Mouse (Mus musculus): Measurements from ENCODE around the gene Ppp1r18.

Ppp1r18 gene

DNA sequence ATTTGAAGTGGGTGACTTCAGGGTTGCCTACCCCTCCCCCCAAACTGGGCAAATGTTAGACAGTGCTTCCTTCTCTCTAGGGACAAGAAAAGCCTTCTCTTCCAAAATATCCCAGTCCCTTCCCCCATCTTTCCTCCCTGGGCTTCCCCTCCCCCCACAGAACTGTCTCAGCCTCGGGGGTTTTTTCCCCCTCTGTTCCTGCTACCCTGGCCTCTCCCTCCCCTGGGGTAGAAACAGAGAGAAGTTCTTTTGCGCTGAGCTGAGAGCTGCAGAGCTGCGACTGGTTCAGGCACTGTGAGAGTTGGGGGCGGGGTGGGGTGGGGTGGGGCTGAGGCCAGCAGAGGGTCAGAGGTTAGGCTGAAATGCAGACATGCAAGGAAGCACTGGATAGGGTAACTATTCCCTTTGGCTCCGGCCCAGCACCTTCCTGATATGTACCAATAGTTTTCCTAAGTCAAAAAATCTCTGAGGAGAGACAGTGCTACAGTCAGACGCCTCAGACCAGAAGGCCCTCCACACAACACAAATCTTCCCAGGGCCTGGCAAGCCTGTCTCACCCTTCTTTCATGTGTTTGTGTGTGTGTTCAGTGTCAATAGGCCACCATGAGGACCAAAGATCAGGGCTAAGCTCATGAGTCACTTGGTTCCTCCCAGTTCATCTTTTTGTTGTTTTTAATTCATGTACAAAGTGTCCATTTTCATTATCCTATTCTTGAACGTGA lies 4.1 kb downstream of the Ppp1r18 start:
- DNase-seq (ENCODE audit: low read depth, low spot score) = no peak

- no peak for DNase-seq (ENCODE audit: low read depth, low spot score)
These were observed 4.9 kb downstream of the Ppp1r18 start for GRCm38 (mm10) chr17:35870151-35870883.

DNA sequence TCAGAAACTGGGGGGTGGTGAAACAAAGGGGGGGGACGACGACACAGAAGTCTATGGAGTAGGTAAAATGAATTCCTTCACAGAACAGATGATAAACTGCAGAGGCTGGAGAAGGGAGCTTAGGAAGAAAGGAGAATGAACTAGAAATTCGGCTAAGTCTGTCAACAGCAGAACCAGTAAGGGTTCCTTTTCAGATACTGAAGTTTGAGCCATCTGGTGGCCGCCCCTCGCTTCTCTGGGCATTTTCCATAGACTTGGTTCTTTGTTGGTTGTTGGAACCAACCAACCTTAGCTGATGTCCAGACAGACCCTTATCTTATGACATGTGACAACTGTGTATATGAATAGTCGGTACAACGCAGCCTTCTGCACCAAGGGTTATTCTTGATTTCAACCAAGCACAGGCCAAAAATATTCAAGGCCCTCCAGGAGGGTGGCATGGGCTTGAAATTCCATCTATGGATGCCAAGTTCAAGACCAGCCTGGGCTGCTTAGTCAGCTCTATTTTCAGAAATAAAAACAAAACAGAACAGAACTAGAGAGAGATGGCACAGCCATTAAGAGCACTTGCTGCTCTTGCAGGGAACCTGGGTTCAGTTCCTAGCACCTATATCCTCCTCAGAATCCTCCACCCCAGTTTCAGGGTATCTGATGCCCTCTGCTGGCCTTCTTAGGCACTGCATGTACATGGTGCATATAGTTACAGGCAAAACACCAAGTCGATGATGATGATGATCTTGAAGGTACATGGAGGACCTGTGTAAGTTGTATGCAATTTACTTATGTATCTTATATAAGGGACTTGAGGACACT lies 5.7 kb downstream of the Ppp1r18 start:
- no peak for DNase-seq (ENCODE audit: low read depth, low spot score)

DNA sequence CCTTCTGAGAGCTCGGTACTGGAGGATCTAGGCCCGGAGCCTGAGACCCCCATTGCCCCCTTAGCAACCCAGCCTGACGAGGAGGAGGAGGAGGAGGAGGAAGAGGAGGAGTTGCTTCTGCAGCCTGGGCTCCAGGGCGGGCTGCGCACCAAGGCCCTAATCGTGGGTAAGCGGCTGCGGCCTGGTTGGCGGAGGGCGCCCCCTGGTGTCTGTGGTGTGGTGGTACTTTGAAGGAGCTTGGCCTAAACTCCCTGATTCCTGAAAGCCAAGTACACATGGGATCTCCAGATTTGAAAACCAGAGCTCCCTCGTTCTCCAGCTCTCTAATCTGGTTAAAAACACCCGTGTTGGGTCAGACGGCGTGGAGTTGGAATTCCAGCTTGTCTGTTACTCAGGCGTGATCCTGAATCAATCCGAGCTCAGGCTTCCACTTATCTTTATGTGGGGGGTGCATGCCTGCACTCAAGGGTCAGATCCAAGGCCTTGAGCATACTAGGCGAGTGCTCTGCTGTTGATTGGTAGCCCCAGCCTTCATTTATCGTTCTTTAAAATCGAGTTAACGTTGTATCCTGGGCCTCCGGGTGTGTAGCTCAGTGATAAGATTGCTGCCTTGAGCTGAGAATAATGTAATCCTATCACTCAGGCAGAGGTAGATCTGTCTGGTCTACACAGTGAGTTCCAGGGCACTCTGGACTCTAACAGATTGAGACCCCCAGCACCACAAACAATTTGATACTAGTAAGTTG lies 8.6 kb downstream of the Ppp1r18 start:
- DNase-seq (ENCODE audit: low read depth, low spot score) = no peak

DNA sequence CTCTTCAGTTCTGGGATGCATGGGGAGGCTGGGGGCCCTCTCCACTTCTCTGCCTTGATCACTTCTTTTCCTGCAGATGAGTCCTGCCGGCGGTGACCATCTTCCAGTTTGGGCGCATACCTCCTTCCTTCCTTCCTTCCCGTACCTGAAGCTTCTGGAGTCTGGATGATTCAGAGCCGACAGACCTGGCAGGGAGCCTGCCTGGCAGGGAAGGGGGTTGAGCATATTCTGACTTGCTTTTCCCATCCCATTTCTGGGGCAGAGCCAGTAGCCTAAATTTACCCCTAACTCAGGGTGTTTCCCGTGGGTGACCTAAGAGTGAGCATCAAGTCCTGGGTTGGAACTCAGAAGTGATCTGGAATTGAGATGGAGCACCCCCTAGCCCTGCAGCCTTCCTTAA lies 9.3 kb downstream of the Ppp1r18 start:
- DNase-seq (ENCODE audit: low read depth, low spot score) = no peak

GRCm38 (mm10) chr17:35879245-35880057 lies 14.1 kb downstream of the Ppp1r18 start, which contains the start of gene Dhx16:
Gene Dhx16 (plus strand): TSS chr17:35879819.
- peak; percentile 92 for DNase-seq (ENCODE audit: low read depth, low spot score)

GRCm38 (mm10) chr17:35882924-35883323 lies 17.5 kb downstream of the Ppp1r18 start:
- no peak for DNase-seq (ENCODE audit: low read depth, low spot score)

DNA sequence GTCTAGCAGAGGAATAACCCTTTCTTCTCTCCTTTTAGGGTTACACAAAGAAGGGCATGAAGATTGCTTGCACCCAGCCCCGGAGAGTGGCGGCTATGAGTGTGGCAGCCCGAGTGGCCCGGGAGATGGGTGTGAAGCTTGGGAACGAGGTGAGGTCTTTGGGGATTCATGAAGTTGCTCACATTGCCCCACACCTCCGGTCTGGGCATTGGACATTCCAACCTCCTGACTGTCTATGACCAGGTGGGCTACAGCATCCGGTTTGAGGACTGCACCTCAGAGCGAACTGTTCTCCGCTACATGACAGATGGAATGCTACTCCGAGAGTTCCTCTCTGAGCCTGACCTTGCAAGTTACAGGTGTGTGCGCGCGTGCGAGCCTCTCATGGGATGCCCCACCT lies 18.4 kb downstream of the Ppp1r18 start:
- no peak for DNase-seq (ENCODE audit: low read depth, low spot score)

DNA sequence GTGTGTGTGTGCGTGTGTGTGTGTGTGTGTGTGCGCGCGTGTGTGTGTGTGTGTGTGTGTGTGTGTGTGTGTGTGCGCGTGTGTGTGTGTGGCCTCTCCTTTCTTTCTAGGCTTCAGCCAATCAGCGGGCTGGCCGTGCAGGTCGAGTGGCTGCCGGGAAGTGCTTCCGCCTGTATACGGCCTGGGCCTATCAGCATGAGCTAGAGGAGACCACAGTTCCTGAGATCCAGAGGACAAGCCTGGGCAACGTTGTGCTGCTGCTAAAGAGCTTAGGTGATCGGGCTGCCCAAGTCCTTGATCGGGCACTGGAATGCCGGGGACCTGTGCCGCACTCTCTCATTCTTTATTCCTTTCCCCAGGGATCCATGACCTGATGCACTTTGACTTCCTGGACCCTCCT lies 22.3 kb downstream of the Ppp1r18 start:
- DNase-seq (ENCODE audit: low read depth, low spot score) = no peak

DNA sequence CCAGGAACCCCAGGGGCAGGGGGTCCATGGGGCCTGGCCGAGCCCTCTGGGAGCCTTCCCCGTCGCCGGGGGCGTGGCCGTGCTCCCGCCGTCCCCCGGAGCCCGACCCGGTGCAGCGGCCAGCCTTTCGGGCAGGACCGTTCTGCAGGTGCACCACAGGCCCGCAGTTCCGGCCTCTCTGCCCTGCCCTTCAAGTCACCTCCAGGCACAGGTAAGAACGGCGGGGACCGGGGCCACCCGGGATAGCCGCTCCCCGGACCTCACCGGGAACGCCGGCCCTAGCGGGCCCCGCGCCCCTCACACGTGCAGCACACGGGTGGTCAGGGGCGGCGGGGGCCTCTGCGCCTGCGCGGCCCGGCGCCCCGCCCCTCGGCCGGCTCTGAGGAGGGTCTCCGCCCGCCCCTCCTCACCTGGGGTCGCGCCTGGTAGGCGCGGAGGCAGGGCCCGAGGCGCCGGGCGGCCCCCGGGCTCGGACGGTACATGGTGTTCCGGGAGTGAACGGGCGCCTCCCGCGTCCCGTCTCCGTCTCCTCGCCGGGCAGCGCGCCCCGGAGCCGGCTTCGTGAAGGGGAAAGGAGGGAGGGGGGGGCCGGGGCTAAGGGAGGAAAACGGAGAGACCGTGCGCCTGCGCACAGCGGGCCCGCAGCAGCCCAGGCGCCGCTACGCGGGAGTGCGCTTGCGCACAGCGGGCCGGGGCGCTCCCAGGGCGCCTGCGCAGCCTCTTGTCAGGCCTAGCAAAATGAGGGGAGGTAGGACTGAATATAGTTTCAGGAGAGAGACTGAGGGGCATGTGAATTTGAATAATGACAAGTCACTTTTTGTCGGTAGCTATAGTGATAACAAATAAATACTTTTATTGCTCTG lies 31.6 kb downstream of the Ppp1r18 start, which contains the start of gene 2310061I04Rik:
Gene 2310061I04Rik, minus strand, starts transcription at position 651 of the 863 bp plus-strand sequence.
- peak; percentile 90 for DNase-seq (ENCODE audit: low read depth, low spot score)

- no peak for DNase-seq (ENCODE audit: low read depth, low spot score)
These were observed 32.5 kb downstream of the Ppp1r18 start for GRCm38 (mm10) chr17:35897644-35898573.

- no peak for DNase-seq (ENCODE audit: low read depth, low spot score)
These were observed 35.2 kb downstream of the Ppp1r18 start for GRCm38 (mm10) chr17:35900636-35901035.

DNA sequence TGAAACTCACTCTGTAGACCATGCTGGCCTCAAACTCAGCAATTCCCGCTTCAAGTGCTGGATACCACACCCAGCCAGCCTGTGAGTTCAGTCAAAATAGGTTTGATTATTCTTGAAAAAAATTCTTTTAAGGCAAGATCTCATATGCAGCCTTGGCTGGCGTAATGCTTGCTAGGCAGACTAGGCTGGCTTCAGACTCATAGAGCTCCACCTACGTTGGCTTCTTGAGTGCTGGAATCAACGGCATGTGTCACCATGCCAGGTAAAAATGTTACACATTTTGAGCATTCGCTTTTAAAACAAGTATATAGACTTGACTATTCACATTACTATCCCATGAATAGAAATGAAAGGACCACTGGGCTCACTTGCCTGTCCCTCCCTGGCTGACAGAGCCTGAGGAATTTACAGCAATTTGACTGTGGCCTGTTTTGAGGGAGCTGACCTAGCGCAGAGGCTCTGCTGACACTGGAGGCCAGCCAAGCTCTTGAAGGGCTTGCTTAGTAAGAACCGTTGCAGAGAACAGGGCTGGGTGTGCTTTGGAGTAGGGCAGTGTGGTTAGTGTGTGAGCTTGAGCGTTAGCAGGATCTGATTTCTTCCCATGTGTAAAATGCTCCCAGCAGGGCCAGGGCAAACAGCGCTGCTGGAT lies 38.1 kb downstream of the Ppp1r18 start:
- no peak for DNase-seq (ENCODE audit: low read depth, low spot score)

DNA sequence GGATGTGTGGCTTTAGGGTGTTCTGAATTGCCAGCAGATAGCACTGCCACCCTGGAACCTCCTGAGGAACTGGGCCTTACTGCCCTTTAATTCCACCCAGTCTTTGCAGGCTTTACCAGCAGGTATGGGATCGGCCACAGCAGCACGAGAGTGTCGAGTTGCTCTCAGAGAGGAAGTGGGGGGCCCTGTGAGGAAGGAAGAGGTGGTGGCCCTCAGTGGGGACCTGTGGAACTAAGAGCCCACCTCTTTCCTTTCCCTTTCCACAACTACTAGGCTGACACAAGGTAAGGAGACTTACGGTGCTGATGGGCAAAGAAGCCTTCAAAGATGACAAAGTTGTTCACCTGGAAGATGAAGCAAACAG lies 38.6 kb downstream of the Ppp1r18 start:
- no peak for DNase-seq (ENCODE audit: low read depth, low spot score)

GRCm38 (mm10) chr17:35905587-35905986 lies 40.2 kb downstream of the Ppp1r18 start:
- DNase-seq (ENCODE audit: low read depth, low spot score) = no peak

DNA sequence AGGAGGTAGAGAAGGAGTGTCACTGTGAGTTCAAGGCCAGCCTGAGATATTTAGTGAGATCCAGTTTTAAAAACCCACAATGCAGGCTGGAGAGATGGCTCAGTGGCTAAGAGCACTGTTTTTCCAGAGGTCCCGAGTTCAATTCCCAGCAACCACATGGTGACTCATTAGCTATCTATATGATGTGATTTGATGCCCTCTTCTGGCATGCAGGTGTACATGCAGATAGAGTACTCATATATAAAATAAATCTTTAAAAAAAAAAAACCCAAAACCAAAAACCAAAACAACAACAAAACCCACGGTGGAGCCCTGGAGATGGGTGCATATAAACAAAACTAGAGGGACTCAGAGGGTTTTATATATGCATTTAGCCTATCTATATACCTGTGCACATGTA lies 42.2 kb downstream of the Ppp1r18 start:
- DNase-seq (ENCODE audit: low read depth, low spot score) = no peak

DNA sequence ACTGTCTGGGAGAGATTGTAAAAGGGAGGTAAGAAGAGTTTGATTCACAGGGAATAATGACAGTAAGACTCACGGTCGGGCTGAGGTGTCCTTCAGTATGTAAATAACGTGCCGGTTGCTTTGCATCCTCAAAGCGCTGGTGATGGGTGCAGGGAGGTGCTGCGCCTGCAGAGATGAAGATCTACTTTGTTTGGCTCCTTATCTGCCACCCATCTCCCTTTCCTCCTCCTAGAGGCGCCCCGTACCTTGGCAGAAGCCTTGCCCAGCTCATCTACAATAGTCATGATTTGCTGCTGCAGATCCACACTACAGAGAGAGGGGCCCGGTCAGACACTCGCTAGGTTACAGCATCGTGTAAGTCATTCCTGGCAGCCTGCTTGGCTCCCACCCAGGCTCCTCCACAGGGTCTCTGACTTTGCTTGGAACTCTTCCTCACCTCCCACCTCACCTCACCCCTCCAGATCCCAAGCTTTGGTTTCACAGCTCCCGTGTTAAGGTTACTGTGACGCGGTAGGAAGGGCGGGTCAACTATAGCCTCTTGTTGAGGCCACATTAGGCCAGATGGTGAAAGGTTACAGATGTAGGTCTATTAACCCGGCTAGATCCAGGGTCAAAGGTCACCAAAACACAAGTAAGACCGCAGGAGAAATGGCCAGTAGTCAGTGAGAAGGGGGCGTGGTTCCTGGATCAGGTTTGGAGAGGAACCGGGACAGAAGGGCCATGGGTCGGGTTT lies 44.0 kb downstream of the Ppp1r18 start:
- DNase-seq (ENCODE audit: low read depth, low spot score) = no peak
